Mouse (Mus musculus) 3134 (cell line): ENCODE measurements around the gene Apoa2.

Experiments
- DNase-seq: peaks from one replicate; pipeline ENCODE4 v3.0.0-alpha.2; 2011; ENCODE audit warnings: low spot score; ENCODE audit not compliant: insufficient read length; ENCODE audit errors: extremely low read depth

The Apoa2 gene

DNA sequence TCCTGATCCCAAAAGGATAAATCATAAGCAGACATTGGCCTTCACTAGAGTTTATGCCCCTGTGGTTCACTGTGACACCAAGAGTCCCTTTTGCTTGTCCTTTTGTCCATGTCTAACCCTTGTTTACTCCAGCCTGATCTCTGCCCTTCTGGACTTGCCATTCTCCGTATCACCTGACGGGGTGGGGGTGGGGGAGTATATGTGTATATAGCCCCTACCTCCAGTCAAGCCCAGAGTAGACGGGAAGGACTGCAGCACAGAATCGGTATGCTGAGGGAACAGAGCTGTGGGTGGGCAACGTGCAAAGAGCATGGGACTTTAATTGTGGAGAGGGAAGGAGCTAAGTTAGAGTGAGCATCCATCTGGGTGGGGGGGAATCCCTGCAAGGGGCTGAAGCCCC lies at the start of gene Apoa2:
TSS of gene Apoa2 (plus strand) at position 198 of the 400 bp plus-strand sequence.
- DNase-seq = no peak

DNA sequence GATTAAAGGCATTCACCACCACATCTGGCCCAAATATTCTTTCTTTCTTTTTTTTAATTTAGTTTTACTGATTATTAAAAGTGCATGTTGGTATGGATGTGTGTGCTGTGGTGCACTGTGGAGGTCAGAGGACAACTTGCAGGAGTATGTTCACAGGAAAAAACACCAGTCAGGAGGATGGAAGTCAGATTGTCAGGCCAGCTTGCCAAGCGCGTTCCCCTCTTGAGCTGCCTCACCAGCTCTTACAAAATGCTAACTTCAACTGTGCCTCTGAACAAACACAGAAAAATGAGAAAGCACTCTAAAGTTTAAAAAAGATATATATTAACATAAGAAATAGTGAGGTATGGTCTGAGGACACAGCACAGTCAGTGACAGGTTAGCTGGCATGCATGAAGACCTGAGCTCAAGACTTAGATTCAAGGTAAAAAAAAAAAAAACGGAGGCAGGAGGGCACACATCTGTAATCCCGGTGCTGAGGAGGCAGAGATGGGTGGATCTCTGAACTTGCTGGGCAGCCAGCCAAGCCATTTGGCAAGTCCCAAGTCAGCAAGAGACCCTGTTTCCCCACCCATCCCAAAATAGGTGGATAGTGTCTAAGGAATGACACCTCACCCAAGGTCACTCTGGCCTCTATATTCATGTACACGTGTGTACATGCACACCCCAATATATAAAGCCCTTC lies 45.2 kb upstream of the Apoa2 start:
- no peak for DNase-seq

DNA sequence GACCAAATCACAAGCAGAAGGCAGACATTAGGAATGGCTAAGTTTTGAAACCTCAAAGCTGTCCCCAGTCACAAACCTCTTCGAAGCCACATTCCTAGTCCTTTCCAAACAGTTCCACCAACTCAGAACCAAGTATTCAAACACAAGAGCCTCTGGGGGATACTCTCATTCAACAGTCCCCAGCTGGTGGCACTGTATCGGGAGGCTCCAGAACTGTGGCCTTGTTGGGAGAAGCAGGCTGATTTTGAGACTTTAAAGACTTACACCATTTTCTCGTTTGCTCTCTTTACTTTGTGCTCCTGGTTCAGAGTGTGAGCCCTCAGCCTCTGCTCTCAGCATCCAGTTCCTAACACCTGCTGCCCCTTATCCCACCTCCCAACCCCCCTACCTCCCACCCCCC lies 41.8 kb upstream of the Apoa2 start:
- no peak for DNase-seq

DNA sequence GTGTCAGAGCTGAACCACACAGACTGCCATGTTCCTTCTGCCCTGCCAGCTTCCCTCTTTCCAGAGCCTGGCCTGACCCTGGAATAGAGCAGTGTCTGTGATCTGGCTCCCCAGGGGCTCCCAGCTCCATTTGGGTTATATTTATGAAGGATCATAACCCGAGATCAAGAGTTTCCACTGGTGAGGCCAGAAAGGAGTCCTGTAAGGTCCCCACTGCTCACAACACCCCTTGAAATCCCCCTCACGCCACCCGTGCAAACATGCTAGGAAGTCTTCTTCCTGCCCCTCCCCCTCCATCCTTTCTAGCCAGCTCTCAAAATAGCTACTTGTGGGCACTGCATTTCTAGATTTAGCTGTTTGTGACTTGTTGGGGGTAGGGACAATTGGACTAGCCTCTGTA lies 41.2 kb upstream of the Apoa2 start:
- DNase-seq = no peak

DNA sequence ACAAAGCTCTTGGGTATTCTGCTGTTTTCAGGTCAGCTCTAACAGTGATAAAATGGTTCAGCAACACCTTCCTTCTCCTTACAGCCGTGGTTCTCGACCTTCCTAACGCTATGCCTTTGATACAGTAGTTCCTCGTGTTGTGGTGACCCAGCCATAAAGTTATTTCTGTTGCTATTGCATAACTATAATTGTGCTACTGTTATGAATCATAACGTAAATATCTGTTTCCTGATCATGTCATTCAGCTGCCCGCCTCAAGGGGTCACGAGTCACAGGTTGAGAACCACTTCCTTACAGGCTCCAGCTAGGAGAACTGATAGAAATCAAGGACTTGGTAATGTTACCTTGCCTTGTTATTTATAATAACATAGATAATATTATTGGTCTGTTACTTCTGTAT lies 40.5 kb upstream of the Apoa2 start:
- DNase-seq = peak; percentile 37

DNA sequence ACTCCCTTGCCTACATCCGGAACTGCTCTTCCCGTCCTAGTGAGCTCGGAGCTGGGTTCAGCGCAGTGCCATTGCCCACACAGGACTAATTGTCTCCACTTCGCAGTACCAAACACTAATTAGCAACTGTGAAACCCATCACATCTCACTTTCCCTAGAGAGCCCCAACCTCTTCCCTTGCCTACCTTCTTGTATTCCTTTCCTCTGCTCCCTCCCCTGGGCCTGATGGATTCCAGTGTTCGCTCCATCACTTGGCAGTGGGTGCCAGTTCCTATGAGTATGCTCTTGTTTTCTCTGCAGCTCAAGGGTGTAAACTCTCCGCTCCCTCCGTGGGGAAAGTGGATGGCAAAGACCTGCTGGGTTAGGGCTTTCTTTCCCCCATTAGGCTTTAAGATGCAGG lies 39.2 kb upstream of the Apoa2 start:
- DNase-seq = no peak

DNA sequence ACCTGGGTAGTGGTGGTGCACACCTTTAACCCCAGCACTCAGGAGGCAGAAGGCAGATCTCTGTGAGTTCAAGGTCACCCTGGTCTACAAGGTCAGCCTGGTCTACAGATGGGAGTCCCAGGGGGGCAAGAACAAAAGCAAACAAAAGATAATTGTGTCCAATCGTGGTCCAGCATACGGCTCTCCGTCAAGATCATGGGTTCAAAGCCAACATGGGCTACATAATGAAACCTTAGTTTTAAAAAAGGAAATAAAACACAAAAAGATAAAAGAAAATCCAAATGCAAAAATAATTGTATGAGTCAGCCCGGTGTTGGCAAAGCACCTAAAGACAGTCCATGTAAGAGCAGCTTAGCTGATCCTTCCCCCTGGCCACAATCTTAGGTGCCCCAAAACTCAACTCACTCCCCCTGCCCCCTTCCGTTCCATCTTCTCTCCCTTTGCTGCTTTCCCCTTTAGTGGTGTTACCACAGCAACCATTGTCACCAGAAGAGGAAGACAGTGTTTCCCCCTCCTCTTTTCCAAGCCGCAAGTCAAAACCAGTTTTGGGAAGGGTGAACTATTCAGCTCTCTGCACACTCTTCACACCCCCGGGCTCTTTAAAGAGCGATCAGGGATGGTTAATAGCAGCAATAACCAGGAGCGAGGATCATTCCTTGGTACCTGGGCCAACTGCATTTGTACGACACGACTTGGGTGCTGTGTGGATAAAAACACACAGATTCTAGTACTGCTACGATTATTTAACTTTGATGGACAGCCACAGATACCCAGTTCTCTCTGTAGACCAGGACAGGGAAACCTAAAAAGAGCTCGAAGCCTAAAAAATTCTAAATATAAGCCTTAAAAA lies 36.8 kb upstream of the Apoa2 start:
- DNase-seq = no peak

DNA sequence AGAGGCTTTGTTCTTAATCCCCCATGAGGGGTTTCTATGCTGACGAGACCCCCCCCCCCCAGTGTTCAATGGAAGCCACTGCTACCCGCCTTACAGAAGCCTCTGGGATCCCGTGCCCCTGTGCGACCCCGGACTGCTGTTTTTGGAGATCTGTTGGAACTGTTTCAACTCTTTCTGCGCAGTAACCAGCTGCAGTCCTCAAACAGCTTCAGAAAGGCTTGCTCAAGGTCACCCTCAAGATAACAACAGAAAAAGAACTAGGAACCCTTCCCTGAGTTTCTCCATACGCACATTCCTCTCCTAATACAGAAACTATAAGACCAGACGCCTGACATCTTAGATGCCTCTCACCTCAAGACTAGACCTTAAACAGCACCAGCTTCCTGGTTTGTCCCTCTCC lies 35.8 kb upstream of the Apoa2 start:
- no peak for DNase-seq

DNA sequence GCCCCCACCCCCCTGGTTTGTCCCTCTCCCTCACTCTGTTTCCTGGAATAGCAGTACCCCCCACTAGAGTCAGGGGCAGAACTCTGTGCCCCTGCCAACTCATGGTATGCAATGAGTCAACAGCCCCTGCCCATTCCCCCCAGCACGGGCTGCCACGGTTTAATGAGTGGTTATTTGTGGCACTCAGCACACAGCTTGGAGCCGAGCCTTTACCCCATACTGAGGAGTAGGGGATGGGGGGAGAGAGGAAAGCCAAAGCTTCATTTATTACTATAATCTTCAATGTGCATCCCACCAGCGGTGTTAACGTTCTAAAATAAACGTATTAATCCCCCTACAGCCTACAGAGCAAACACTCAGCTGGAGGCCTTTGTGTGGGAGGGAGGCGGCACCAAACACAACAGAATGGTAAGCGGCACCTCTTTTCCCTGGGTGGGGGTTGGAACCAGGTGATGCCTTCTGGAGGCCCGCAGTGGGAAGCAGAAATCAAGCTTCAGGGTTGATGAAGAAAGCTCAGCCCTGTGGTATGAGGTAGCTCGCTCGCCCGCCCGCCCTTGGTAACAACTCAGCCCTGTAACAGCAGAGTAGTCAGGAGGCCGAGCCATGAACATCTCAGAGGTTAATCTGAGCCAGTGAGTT lies 35.3 kb upstream of the Apoa2 start:
- no peak for DNase-seq

DNA sequence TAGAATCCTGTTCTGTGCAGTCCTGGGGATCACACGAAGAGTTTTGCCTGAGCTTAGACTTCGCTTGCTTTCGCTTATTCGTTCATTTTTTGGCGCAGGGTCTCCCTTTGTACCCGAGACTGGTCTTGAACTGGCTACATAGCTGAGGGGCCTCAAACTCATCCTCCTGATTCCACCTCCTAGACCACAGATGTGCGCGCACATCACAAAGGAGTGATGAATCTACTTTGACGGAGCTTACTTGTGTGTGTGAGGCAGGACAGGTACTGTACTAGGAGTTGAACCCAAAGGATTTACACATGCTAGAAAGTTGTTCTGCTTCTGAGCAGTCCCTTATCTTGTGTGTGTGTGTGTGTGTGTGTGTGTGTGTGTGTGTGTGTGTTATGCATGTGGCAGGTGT lies 34.0 kb upstream of the Apoa2 start:
- no peak for DNase-seq

DNA sequence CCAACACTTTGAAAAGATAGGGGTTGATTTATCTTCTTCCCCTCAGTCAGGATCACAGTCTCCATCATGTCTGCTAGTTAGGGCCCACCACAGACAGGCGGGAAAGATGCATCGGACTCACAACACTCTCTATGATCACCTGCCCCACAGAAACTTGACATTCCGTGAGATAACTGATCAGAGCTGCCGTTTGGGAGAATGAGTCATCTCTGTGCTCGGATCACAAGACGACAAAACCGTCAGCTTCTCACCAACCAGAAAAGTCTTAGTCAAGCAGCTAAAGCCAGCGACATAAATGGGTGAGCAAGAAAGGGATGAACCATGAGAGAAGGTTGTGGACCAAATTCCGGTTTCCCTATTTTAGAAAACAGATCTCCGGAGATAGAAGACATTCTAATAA lies 32.6 kb upstream of the Apoa2 start:
- DNase-seq = no peak

DNA sequence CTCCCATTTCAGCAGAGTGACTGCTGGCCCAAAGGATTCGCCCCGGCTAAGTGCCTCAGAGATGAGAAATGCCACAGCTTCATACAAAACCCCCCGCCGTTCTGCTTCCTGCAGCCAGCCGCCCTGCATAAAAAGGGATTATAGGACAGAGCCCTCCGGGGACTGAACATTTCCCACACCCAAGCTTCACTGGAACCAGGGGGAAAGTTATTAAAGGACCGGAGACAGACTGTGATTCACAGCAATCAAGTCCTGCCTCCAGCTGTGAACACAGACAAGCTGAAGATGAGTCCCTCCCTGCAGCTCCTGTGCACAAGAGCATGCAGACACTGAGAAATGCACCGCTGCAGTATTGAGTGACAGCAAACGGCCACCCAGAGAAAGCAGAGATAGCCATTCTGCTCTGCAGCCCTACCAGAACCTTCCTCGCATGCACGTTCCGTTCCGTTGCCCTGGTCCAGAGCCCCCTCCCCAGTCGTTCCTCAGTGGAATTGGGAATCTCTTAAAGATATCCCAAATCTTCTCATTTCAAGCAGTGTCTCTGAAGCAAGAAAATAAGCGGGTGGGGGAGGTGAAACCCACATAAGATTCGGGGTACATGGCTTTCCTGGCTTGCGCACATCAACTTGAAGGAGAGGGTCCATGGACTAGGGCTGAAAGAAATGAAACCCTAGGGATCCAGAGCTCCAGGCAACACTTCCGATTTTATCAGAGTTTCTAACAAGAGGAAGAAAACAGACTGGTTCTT lies 31.6 kb upstream of the Apoa2 start:
- no peak for DNase-seq

DNA sequence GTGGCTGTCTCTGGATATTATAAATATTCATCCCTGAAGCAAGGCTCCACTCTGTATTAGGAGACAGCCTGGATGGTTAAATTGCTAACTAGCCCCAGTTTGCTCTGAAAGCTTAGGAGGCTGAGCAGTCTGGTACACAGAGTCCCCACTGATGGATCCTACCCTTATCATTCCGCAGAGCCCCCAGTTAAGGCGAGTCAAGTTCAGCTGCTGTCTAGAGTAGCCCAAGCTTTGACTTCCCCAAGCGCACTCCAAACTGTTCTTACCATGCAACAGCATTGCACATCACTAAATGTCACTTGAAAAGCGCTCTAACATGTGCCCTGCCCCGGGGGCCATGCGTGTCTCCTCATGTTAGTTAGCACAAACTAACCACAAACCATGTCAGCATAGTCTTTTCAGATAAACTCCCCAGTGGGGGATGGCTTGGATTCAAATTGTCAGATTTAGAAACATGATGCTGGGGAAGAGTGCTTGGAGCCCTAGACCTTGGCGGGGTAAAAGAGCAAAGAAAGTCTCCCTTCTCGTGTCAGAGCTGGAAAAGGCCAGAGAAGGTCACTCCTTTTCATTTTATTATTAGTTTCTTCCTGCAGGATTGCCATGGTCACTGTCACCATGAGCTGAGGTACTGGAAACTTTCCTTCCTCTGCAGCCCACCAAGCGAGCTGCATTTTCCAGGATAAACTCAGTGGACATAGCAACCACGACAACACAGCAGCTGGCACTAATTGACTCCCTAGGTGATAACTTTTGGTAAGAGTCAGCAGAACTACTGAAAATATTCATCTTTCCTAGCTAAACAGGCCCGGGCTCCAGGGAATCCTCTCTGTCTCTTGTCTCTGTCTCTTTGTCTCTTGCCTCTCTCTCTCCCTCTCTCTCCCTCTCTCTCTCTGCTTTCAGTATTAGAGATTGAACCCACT lies 30.7 kb upstream of the Apoa2 start:
- no peak for DNase-seq

DNA sequence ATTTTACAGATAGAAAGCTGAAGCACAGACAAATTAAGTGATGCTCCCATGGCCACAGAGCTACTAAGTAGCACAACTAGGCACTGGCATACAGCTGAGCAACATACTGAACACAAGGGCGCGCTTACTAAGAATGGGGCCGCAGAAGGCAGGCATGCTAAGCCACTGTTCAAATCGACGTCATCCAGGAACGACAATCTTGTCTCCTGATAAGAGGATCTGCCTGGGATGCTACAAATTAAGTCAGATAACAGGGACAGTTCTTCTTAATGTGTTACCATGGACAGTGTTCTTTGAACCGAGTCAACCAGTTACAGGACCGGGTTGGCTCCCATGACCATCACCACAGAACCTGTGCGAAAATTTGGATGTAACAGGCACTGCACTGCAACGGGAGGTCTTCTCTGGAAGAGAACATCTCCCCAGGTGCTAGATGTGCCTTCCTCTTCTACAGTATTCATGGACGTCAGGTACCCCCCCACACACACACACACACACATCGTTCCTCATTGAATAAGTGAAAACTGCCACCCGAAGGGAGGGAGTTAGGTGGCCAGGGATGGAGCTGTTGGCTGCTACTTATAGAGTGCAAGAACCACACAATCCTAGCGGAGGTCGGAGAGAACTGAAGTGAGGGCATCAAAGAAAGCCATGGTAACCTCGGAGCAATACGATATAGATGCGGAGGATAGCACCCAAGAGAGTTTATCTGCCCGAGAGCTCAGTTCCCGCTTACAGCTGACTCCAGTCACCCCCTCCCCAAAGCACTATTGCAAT lies 29.6 kb upstream of the Apoa2 start:
- DNase-seq = no peak

DNA sequence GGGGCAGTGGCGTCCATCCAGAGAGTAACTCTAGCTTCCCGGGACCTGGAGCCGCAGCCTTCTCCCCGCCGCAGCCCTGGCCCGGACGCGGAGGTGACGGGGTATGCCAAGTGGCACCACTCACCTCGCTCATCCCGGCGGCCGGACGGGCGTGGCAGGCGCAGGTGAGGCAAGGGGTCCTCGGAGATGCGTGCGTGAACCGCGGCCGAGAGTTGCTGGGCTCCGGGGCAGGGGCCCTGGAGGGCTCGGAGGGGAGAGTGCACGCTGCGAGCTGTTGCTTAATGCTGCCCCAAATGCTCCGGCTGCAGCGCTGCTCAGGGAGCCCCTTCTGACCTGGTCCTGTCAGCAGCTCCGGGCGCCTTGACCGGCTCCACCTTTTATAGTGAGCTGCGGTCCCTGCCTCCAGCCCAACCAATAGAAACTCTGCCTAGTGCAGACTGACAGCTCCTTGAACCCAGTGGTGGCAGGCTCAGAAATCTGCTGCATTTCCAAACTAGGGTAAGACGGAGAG lies 28.9 kb upstream of the Apoa2 start, which contains the start of gene Pcp4l1:
TSS of gene Pcp4l1 (minus strand) at position 382 of the 511 bp plus-strand sequence.
- DNase-seq = no peak

DNA sequence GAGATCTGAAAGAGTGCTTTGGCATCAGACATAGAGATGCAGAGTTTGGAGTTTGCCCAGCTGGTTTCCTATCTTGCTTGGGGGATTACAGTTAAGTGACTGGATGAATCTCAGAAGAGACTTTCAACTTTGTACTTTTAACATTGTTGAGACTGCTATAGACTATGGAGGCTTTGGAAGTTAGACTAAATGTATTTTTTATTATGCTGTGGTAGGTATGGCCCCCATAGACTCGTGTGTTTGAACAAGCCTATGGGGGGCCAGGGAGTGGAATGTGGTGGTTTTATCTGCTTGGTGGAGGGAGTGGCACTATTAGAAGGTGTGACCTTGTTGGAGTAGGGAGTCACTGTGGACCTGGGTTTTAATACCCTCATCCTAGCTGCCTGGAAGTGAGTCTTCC lies 25.3 kb upstream of the Apoa2 start:
- no peak for DNase-seq

DNA sequence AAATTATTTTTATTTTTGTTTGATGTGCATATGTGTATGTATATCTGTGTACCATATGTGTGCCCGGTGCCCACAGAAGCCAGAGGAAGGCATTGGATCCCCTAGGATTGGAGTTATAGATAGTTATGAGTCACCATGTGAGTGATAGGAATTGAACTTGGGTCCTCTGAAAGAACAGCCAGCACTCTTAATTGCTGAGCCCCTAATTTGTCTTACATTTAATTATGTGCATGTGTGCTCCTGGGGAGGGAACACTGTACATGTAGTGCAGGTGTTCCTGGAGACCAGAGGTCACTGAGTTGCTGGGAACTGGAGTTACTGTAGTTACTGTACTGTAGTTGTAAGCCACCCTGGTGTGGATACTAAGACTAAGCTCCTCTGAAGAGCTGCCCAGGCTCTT lies 24.1 kb upstream of the Apoa2 start:
- DNase-seq = no peak

DNA sequence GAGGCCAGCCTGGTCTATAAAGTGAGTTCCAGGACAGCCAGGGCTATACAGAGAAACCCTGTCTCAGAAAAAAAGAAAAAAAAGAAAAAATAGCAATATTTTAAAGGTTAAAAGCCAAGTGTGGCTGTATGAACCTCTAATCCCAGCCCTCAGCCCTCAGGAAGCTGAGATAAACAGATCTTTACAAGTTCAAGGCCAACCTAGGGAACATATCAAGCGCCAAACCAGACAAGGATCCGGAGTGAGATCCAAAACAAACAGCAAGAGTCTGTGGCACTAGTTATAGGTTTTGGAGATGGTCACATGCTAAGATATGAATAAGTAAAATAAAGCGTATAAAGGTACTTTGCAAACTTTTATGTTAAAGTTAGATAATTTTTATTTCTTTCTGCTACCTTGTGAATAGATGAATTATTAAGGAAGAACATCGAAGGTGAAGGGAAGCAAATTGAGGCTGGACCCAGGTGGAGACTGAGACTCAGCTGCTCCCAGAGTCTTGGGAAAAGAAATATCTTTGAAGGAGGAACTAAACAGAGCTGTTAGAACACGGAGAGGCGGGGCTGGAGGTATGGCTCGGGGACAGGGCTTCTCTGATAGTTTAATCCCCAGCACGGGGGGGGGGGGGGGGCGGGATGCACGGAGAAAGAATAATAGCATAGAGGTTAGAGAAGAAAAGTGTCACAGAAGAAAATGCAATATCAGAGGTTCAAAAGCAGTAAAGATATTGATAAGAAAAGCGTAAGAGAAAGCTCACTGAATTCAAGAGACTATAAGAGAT lies 21.2 kb upstream of the Apoa2 start:
- DNase-seq = no peak
